Mouse (Mus musculus) adrenal gland, postnatal 10 days (tissue): Measurements from ENCODE around the gene Tmem8. TPM values are rescaled to one million over a fixed set of nuclear protein-coding genes. Genes with fewer than 3 reads are reported as not detected.
"Not testable (repeated sequence)": the region's sequence is repeated elsewhere in the genome, so short reads cannot be mapped to it uniquely, and the experiment has no call there.

Experiments
- DNase-seq: peaks from one replicate; pipeline ENCODE4 v3.0.0; 2021; ENCODE audit warnings: mixed read lengths
- long read RNA-seq, 2 experiments: library from polyadenylated mRNA; stranded (forward); transcript quantifications; one replicate each; pipeline ENCODE4 v2.0.0; 2021
- total RNA-seq, 2 experiments: library from RNA; stranded (reverse); gene quantifications; 2 replicates each; pipeline ENCODE4 v1.2.3; 2021

Gene Tmem8
- 1 to 10 TPM; 4.2 to 4.9 TPM for total RNA-seq
- long read RNA-seq, experiment 1, partial matches to known transcripts = 4 of 8 reads
- long read RNA-seq, experiment 1, other reads (novel, unspliced or antisense) = 3 of 8 reads
- long read RNA-seq, experiment 2, transcript Tmem8-201 (13 exons, 3,464 nt) = major isoform, 6 of 9 reads
- long read RNA-seq, experiment 2, partial matches to known transcripts = 2 of 9 reads
- long read RNA-seq, experiment 2, other reads (novel, unspliced or antisense) = 1 of 9 reads

DNA sequence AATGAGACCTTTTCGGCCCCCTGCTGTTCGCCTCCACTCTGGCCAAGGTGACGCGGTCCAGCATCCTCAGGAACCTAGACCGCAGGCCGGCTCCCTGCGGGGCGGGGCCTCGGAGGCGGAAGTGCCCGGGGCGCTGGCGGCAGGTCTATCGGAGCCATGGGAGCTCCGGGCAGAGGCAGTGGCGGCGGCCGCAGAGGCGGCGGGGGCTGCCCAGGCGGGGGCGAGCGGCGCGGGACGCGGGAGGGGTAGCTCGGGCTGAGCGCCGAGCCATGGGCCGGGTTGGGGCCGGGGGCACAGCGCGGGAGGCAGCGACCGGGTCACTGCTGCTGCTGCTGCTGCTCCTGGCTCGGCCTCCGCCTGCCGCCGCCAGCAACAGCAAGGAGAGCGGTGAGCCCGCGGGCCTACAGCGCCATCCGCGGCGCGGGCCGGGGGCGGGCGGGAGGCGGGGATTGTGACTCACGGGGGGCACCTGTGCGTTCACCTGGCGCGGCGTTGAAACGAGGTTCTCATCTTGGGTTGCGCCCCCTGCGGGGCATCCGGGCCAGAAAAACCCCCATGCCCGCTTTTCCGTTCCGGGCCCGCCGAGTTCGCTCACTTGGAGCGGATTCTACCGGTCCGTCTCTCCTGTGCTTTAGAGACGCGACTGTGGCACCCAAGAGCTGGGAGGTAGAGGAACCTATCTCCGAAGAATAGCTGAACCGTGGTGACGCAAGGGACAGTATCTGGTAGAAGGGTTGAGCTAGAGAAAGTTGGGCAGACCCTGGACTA is at the start of gene Tmem8:
Gene Tmem8, plus strand, starts transcription at position 119 of the 768 bp plus-strand sequence.
- peak; percentile 83 for DNase-seq

DNA sequence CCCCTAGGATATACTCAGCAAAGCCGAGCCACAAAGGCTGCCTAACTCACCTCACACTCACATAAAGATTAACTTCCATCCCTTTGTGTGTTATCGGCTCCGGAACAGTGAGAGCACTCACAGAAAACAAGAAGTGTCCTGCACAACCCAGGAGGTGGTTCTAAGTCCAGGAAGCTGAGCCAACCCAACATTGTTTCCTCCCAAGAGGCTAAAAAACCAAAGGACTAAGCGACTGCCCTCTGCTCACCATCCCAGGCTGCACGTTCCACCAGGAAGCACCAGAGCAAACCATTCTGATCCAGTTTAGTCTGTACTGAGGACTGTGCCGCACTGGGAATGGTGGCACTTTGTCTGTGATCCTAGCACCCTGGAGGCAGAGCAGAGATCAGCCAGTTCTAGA is 48.2 kb upstream of the Tmem8 start:
- DNase-seq = no peak

DNA sequence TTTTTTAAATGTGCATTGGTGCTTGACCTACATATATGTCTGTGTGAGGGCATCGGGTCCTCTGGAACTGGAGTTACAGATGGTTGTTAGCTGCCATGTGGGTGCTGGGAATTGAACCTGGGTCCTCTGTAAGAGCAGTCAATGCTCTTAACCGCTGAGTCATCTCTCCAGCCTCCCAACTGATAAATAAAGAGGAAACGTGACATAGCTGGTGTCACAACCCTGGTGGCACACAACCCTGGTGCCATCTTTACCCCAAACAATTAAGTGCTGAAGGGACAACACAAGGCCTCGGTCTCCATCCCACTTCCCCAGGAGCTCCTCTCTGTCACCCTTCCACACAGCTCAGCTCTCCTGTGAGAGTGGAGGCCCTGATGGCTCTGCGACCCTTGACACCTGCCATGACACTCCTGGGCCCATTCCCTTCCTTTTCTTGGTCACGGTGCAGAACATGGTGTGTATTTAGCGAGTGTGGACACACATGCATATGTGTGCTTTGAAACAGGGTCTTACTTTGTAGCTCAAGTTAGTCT is 46.5 kb upstream of the Tmem8 start:
- DNase-seq = no peak

DNA sequence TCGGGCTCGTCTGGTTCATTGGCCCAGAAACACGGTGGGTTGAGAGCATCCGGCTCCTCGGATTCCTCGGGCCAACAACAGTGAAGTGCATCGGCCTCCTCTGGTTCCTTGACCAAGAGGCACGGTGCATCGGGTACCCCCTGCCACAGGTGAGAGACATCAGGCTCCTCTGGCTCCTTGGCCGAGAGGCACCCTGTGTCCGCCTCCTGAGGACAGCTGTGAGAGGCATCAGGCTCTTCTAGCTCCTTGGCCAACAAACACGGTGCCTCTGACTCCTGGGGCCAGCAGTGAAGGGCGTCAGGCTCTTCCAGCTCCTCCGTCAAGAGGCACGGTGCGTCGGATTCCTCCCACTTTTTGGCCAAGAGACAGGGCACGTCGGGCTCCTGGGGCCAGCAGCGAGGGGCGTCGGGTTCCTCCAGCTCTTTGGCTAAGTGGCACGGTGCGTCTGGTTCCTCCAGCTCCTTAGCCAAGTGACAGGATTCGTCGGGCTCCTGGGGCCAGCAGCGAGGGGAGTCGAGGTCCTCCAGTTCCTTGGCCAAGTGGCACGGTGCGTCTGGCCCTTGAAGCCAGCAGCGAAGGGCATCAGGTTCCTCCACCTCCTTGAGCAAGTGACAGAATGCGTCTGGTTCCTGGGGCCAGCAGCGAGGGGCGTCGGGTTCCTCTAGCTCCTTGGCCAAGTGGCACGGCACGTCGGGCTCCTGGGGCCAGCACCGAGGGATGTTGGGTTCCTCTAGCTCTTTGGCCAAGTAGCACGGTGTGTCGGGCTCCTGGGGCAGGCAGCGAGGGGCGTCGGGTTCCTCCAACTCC is 44.9 kb upstream of the Tmem8 start:
- DNase-seq = peak; percentile 20

DNA sequence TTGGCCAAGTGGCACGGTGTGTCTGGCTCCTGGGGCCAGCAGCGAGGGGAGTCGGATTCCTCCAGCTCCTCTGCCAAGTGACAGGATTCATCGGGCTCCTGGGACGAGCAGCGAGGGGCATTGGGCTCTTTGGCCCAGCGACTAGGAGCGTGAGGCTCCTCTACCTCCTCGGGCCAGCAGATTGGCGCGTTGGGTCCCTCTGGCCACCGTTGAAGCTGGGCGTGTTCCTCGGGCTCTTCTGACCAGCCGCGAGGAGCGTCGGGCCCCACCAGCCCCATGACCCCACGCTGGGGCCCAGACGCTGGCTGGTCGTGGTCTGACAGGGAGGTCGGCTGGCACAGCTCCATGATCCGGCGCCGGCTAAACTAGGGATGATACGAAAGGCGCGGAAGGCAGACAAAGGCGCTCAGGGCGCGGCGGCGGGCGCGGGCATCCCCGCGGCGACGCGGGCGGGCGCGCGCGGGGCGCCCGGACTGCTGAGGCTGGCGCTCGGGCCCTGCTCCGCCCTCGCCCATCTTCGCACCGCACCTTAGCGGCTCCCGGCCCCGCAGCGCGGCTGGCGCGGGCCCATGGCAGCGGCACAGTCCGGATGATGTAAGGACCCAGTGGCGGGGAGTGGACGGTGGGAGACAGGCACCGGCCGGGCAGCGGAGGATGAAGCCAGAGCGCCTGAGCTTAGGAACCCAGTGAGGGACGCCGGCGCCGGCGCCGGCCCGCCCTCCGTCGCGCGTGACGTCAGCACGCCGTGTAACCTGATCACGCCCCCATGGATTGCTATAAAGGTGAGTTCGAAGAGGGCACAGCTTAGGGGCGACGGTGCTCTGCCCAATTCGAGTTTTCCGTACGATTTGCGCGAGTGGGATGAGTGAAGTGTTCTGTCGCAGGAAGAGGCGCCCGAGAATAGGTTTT is 44.0 kb upstream of the Tmem8 start, which contains the start of gene Rab11fip3:
Gene Rab11fip3, minus strand, starts transcription at position 725 of the 909 bp plus-strand sequence.
- peak; percentile 92 for DNase-seq

DNA sequence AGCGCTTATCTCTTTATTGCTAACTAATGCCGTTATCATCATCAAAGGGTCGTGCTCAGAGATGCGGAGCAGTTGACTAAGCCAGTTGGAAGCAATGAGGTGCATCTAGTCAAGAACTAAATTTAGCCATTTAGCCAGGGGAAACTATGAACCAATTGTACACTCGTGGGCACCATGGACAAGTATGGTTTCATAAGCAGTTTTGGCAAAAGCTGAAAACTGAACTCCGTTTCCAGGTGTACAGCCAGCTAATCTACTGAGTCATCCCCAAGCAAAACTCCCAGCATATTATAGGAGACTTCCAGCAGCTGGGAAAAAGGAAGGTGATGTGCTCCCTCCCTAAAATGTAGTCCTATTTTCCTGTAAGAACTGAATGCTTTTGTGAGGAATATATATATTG is 43.0 kb upstream of the Tmem8 start:
- DNase-seq = no peak

DNA sequence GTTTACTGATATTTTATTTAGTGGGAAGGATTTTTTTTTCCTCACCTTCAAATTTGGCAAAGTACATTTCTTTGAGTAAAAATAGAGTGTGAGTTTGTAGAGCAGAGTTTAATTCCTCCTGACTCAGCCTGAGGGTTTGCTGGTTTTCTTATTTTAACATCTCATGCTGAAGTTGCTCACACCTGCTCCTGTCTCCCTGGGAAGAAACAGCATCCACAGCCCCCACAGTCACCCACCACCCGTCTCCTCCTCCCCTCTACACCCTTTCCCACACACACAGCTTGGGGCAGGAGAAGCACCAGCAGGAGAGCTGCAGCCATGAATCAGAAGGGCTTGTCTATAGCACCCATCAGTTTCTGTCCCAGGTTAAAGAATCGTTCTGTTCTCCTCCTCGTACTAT is 37.9 kb upstream of the Tmem8 start:
- DNase-seq = no peak

DNA sequence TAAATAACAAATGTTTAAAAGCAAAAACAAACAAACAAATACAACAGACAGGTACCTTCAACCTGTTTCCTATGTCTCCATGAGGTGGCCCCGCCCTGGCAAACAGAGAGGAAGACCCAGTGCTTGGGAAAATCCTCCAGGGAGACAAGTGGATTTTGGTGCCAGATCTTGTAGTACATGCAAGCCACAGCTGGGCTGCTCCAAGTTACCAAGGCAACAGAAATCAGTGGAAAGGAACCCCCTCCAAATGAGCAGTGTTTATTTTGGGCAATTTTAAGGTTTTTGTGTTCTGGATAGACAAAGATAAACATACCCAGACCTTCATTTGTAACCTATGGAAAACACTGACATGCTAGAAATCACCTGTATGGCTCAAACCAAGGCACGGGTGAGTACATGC is 34.2 kb upstream of the Tmem8 start:
- DNase-seq = no peak

DNA sequence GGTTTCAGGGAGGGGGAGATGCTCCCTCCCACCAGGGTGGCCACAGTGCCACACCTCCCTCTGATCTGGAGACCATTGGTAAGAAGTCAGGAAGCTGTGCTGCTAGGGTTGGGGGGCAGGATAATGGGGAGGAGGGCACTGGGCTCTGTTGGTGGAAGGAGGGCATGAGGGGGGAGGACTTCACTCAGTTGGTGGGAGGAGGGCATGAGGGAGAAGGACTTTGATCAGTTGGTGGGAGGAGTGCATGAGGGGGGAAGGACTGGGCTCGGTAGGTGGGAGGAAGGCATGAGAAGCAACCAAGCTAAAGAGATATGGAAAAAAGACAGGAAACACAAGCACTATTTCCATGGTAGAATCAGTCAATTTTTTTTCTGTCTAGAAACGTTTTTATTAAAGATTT is 32.2 kb upstream of the Tmem8 start:
- DNase-seq = no peak

DNA sequence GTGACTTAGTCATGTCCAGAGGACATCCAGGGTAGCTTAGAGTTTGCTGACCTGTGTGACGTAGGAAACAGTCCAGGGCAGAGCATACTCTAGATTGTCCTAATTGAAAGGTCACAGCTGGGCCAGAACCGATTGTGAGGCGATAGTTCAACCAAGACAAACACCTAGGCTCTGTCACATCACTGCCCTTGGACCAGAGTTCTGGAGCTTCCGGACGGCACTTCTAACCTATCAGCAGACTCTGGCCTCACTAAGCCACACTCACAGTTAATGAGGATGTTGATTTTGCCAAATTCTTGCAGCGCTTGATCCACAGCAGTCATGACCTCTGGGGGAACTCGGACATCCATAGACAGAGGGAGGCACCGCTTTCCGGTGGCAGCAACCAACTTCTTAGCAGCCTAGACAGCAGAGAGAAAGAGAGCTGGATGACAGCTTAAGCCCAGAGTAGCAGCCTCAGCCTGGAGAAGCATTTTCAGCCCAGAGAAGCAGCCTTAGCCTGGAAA is 26.0 kb upstream of the Tmem8 start:
- no peak for DNase-seq

DNA sequence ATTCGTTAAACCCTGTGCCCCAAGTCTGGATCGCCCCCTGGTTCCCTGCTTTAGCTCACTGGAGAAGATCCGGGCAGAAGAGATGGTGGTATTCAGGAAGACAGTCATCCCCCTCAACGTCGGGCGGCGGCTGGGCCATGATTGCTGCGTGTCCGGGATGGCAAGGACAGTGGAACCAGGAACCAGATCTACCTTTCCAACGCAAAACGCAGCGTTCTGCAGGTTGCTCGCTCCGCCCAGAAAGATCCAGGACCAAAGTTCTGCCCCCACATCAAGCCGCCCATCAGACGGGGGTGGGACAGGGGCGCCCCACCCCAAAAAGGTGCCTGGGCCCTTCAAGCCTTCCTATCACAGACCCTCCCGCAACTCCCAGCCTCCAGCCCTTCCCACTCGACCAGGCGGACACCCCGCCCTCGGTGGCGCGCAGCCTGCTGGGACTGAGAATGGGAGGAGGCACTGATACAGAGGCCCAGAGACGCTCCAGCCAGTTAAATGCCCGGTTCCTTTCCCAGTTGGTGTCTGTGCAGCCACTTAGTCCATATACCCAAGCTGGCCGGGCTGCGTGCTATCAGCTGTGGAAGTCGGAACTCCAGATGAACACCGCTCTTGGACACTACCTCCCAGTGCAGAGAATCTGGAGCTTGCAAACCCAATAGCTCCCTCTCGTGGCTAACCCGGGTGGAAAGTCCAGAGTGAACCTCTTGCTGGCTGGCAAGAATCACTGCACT is 23.0 kb upstream of the Tmem8 start, which contains the start of gene Decr2:
Gene Decr2, minus strand, starts transcription at position 433 of the 728 bp plus-strand sequence.
- peak; percentile 93 for DNase-seq

DNA sequence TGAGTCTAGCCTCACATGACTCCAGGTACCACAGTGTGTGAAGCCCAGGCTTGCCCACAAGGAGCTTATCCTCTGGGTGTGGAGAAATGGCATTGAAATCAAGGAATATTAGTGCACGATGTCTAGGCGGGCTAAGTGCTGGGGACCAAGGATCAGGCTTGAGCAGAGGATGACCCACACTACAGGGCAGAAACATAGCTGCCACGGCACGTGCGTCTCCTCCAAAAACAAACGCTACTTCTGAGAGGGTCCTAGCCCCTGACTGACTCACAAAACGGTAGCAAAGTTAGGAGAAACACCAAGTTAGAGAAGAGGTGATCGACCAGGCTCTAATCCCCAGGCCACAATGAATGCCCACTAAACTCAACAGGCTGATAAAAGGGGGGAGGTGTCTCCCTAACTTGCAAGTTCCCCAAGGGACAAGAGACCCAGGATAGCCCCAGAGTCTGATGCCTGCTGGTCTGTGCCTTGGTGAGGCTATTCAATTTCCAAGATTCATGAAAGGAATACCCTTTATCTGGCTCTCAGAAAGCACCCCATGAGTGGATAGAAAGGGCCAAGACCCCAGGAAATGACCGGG is 18.5 kb upstream of the Tmem8 start:
- DNase-seq = no peak

DNA sequence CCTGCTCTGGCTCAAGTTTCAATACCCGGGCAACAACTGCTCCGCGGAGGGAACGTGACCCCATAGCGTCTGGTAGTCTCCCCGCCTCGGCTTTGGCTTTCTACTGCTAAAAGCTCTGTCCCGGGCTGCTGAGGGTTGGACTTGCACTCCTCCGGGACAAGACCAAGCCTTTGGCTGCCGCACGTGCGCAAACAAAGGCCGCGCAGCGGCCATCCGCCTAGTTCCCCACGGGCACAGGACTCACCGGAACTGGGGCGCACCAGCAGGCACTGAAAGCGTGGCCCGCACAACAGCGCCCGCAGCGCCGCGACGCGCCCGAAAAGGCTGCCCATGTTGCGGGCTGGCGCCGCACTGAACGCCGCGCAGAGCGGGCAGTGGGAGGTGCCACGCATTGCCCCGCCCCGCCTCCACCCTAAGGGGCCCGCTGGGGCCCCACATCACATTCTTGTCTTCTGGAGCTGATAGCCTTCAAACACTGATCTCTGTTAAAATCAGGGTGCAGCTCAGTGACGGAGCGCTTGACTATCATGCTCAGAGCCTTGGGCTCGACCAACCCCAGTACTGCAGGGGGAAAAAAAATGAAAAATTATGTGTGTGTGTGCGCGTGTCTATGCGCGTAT is 17.9 kb upstream of the Tmem8 start, which contains the start of gene Nme4:
Gene Nme4, minus strand, starts transcription at position 482 of the 620 bp plus-strand sequence.
- DNase-seq = peak; percentile 73

DNA sequence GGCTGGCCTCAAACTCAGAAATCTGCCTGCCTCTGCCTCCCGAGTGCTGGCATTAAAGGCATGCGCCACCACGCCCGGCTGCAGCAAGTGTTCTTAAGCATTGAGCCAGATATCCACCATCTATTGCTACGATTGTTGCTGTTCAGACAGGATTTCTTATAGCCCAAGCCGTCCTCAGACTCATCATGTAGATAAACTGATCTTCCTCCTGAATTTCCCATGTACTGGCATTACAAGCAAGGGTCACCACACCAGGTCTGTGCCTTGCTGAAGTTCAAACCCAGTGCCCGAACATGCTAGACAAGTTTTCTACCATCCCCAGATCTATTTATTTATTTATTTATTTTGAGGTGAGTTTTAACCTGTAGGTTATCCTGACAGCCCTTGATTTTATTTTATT is 14.6 kb upstream of the Tmem8 start:
- no peak for DNase-seq

DNA sequence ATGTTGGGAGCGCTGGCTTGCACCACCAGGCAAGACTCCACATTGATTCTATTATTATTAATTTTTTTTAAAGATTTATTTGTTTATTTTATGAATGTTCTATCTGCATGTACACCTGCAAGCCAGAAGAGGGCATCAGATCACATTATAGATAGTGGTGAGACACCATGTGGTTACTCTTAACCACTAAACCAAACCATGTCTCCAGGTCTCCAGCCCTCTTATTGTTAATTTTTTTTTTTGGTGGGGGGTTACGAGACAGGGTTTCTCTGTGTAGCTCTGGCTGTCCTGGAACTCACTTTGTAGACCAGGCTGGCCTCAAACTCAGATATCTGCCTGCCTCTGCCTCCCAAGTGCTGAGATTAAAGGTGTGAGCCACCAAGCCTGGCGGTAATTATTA is 13.8 kb upstream of the Tmem8 start:
- DNase-seq = not testable (repeated sequence)

DNA sequence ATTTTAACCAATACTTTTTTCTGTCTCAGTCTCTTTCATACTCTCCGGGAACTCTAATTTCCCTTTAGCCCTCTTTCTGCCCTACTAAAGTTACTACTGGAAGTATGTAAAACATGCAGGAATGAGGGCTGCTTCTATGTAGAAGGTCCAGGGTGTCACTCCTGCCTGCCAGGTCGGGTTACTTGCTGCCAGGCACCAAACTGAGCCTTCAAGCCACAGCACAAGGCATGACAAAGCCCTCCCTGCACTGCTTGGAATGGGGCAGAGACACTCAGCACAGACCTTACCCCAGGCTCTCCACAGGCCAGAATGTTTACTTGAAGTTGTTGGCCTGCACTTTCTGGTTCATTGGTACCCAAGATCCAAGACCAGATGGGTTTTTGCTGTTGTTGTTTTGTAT is 12.9 kb upstream of the Tmem8 start:
- DNase-seq = no peak

DNA sequence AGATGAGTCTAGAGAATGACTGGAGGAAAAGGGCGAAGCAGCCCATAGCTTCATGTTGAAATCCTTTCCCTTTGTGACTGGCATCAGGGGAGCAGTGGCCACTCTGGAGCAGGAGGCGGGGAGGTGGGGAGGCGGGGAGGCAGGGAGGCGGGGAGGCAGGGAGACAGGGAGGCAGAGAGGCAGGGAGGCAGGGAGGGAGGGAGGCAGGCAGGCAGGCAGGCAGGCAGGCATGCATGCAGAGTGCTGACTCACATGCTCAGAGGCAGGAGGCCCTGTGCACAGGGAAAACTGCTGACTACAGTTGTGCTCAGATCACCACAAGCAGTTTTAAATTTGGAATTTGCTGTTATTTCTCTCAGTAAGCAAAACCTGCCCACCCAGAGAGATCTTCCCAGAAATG is 11.6 kb upstream of the Tmem8 start:
- DNase-seq = peak; percentile 28

DNA sequence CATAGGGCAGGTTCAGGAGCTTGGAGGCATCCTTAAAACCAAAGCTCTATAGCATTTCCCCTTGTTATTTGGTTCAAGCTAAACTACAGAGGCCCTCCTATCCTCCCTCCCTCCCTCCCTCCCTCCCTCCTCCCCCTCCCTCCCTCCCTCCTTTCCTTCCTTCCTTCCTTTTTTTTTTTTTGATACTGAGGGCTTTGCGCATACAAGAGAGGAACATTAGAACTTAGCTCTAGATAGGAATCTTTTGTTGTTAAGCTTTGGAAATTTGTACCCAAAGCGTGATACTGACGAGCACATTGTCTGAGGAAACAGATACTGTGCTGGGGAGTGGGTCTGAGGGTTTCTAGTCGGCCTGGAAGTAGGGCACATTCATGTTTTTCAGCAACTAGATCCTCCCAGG is 7.5 kb upstream of the Tmem8 start:
- no peak for DNase-seq

DNA sequence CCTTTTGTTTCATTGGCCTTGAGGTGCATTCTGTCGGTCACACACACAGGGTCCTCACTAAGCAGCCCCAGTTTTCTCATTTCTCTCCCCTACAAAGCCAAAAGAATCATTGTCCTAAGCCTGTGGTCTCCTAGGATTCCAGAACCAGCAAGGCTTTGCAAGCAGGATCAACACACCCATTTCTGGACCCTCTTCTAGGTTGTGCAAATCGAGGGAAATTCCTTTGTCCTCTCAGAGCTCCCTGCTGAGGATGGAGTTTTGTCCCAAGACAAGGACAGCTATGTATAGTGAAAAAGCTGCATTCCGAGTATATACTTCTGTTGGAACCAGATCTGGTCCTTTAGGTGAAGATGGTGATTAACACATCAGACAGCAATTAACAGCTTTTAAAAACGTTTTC is 2.9 kb upstream of the Tmem8 start:
- no peak for DNase-seq

DNA sequence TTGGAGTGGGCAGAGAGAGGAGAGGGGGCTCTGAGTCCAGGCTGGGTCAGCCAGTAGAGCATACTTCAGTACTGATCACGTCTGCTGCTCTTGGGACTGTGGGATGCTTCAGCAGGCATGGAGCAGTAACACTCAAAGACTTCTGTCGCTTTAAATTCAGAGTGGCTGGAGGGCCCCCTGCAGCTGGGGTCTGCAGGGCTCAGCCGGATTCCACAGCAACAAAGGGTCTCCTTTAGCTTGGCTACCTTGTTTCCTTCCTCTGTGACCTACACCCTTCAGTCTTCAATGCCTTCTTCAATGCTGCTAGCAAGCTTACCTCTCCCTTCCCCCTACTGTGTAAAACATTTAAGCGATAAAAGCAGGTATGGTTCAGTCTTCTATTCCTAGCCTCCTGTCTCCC is 2.1 kb upstream of the Tmem8 start:
- DNase-seq = no peak
